11 mouse cellular contexts compared by ENCODE assay signal in genomic region chr12:44105085-44105484, GRCm38 (mm10).
DNase-seq lines count a peak whose midpoint lies in the region; ATAC-seq lines count a peak whose summit lies in the region.
"Had no signal": no experiment of that assay in that cellular context is flagged by ENCODE, and none has a peak within 500 bp of the region (broad histone marks: within the 10 kb centered on the region; RNA-seq: fewer than 3 reads in every experiment).

No protein-coding gene starts in this region.

- ATAC-seq in hindbrain, embryonic 11.5 days (ENCODE audit: low FRiP score), result no peak
- ATAC-seq in midbrain, embryonic 13.5 days, result 0 out of 2 replicates have a peak, but pooled peaks have one; percentile 37
- ATAC-seq in midbrain, embryonic 11.5 days (ENCODE audit: low FRiP score), result no peak

- H3K4me3 ChIP-seq in hindbrain, embryonic 11.5 days (ENCODE audit: low read depth, low read length), result no peak overlapping the region
- H3K4me3 ChIP-seq in hindbrain, embryonic 10.5 days, result no peak overlapping the region
- no peak overlapping the region for H3K4me3 ChIP-seq in midbrain, embryonic 13.5 days (replicated peaks)
- no peak overlapping the region for H3K4me3 ChIP-seq in midbrain, embryonic 11.5 days (ENCODE audit: low read depth, low read length)
- H3K4me3 ChIP-seq: liver, embryonic 13.5 days had no signal

- no peak overlapping the region for H3K27ac ChIP-seq in hindbrain, embryonic 11.5 days (ENCODE audit: low read depth, low read length)
- H3K27ac ChIP-seq in hindbrain, embryonic 10.5 days, result no peak overlapping the region
- H3K27ac ChIP-seq in midbrain, embryonic 13.5 days, result no peak overlapping the region
- no peak overlapping the region for H3K27ac ChIP-seq in midbrain, embryonic 11.5 days (ENCODE audit: low read depth, low read length)
- H3K27ac ChIP-seq: liver, embryonic 13.5 days had no signal

- no peaks in the 10 kb centered on the region for H3K36me3 ChIP-seq in hindbrain, embryonic 11.5 days (ENCODE audit: control insufficient read depth, insufficient read depth, low read length)
- H3K36me3 ChIP-seq in hindbrain, embryonic 10.5 days, result no peaks in the 10 kb centered on the region
- H3K36me3 ChIP-seq in midbrain, embryonic 13.5 days, result no peaks in the 10 kb centered on the region
- H3K36me3 ChIP-seq in midbrain, embryonic 11.5 days (ENCODE audit: control insufficient read depth, insufficient read depth, low read length), result no peaks in the 10 kb centered on the region
- H3K36me3 ChIP-seq: liver, embryonic 13.5 days had no signal

- WGBS in hindbrain, embryonic 11.5 days, result 54% methylated on average over 2 of the region's 2 CpGs
- WGBS in hindbrain, embryonic 10.5 days, result 55% methylated on average over 2 of the region's 2 CpGs
- whole genome bisulfite sequencing in midbrain, embryonic 13.5 days, result 56% methylated on average over 2 of the region's 2 CpGs
- WGBS in midbrain, embryonic 11.5 days, result 44% methylated on average over 2 of the region's 2 CpGs

- no peak overlapping the region for H3K4me2 ChIP-seq in hindbrain, embryonic 11.5 days (replicated peaks; ENCODE audit: low read depth, low read length)
- H3K4me2 ChIP-seq in midbrain, embryonic 13.5 days (replicated peaks), result no peak overlapping the region
- no peak overlapping the region for H3K4me2 ChIP-seq in midbrain, embryonic 11.5 days
- H3K4me2 ChIP-seq: liver, embryonic 13.5 days had no signal

- no peak overlapping the region for H3K9ac ChIP-seq in hindbrain, embryonic 11.5 days (ENCODE audit: low read depth, low read length)
- no peak overlapping the region for H3K9ac ChIP-seq in midbrain, embryonic 13.5 days (replicated peaks)
- H3K9ac ChIP-seq in midbrain, embryonic 11.5 days (ENCODE audit: low read length), result no peak overlapping the region
- H3K9ac ChIP-seq: liver, embryonic 13.5 days had no signal

- DNase-seq in hindbrain, embryonic 11.5 days (ENCODE audit: low spot score), result peak; percentile 20
- DNase-seq in hindbrain, embryonic 10.5 days (ENCODE audit: low spot score), result no peak
- no peak for DNase-seq in midbrain, embryonic 11.5 days (ENCODE audit: low spot score, missing footprints)
- peak; percentile 26 for DNase-seq in embryo, embryonic 10 days (ENCODE audit: low spot score)
- DNase-seq in retina, postnatal 7 days (ENCODE audit: low read depth, low spot score), result peak; percentile 23
- no peak for DNase-seq in thymus, postnatal 14 days
- no peak for DNase-seq in kidney, adult 8-10 months
- DNase-seq: heart, postnatal 36 days; liver, embryonic 13.5 days; thymus, postnatal 4 days had no signal

- no peaks in the 10 kb centered on the region for H3K9me3 ChIP-seq in hindbrain, embryonic 11.5 days (ENCODE audit: control insufficient read depth, low read length)
- H3K9me3 ChIP-seq in hindbrain, embryonic 10.5 days, result no peaks in the 10 kb centered on the region
- no peaks in the 10 kb centered on the region for H3K9me3 ChIP-seq in midbrain, embryonic 13.5 days
- H3K9me3 ChIP-seq in midbrain, embryonic 11.5 days (ENCODE audit: control insufficient read depth, low read length), result no peaks in the 10 kb centered on the region
- H3K9me3 ChIP-seq: liver, embryonic 13.5 days had no signal

- H3K27me3 ChIP-seq in hindbrain, embryonic 11.5 days (ENCODE audit: control insufficient read depth, insufficient read depth, low read length), result no peaks in the 10 kb centered on the region
- no peaks in the 10 kb centered on the region for H3K27me3 ChIP-seq in hindbrain, embryonic 10.5 days (ENCODE audit: insufficient read depth, poor library complexity, severe bottlenecking)
- no peaks in the 10 kb centered on the region for H3K27me3 ChIP-seq in midbrain, embryonic 13.5 days
- H3K27me3 ChIP-seq in midbrain, embryonic 11.5 days (ENCODE audit: control insufficient read depth, insufficient read depth, low read length), result no peaks in the 10 kb centered on the region
- H3K27me3 ChIP-seq: liver, embryonic 13.5 days had no signal

- H3K4me1 ChIP-seq in hindbrain, embryonic 11.5 days (replicated peaks; ENCODE audit: control insufficient read depth, insufficient read depth, low read length), result no peaks in the 10 kb centered on the region
- H3K4me1 ChIP-seq in hindbrain, embryonic 10.5 days (replicated peaks), result no peaks in the 10 kb centered on the region
- H3K4me1 ChIP-seq in midbrain, embryonic 13.5 days (replicated peaks), result no peaks in the 10 kb centered on the region
- no peaks in the 10 kb centered on the region for H3K4me1 ChIP-seq in midbrain, embryonic 11.5 days (ENCODE audit: control insufficient read depth, insufficient read depth, low read length)
- H3K4me1 ChIP-seq: liver, embryonic 13.5 days had no signal

Comparison
In these comparisons a context has a peak if more than half of its experiments do, and no peak if none do; other contexts are left out.
1. DNase-seq: peak in hindbrain, embryonic 11.5 days (single experiment), embryo, embryonic 10 days (single experiment) and retina, postnatal 7 days (single experiment); none in hindbrain, embryonic 10.5 days (single experiment), midbrain, embryonic 11.5 days (single experiment), thymus, postnatal 14 days (single experiment) and kidney, adult 8-10 months (0 of 2).